Mouse (Mus musculus) stomach, postnatal 0 days (tissue): ENCODE results near the gene Srsf3.

Experiments used
- CTCF ChIP-seq: IDR thresholded peaks from 2 replicates; pipeline ENCODE4 v1.5.1; 2016; ENCODE audit warnings: antibody characterized with exemption, low read depth, mild to moderate bottlenecking, moderate library complexity
- EP300 ChIP-seq: optimal IDR thresholded peaks from 2 replicates; pipeline ENCODE3; 2016; ENCODE audit warnings: antibody characterized with exemption

- TF ChIP-seq CTCF (no peak), EP300 (no peak)
Measured at GRCm38 (mm10) chr17:29055586-29055985, 23.2 kb downstream of the Srsf3 start.
